In genomic region chr10:81556282-81556681, GRCm38 (mm10) we compare ENCODE assay signal across 16 mouse cellular contexts. TPM values are rescaled to one million over a fixed set of nuclear protein-coding genes. Genes with fewer than 3 reads are reported as not detected.
DNase-seq lines count a peak whose midpoint lies in the region; ATAC-seq and TF ChIP-seq lines count a peak whose summit lies in the region.
"Had no signal": no experiment of that assay in that cellular context is flagged by ENCODE, and none has a peak within 500 bp of the region (broad histone marks: within the 10 kb centered on the region; RNA-seq: fewer than 3 reads in every experiment).

No protein-coding gene starts in this region.

- intact Hi-C loops in heart, adult 2 months (cut with DNase I) = loop anchor here (5.0 kb wide), 1 partner anchor 1744 kb away; no protein-coding TSS in a partner anchor
- intact Hi-C loops in heart, postnatal 10 days (cut with DNase I) = loop anchor here (10.0 kb wide), 1 partner anchor 49 kb away; the partner anchor contains the start of genes BC025920 and Tle6

- H3K9ac ChIP-seq in heart, adult 2 months (ENCODE audit: low read depth, low read length) = no peak overlapping the region
- H3K9ac ChIP-seq in lung, embryonic 14.5 days = no peak overlapping the region
- H3K9ac ChIP-seq: heart, embryonic 13.5 days; hindbrain, embryonic 15.5 days; limb, embryonic 15.5 days had no signal

- no peak for DNase-seq in heart, adult 2 months
- no peak for DNase-seq in heart, postnatal 10 days
- no peak for DNase-seq in lung, embryonic 14.5 days
- no peak for DNase-seq in lung, postnatal 4 days
- DNase-seq in G1E (ENCODE audit: low spot score) = no peak
- no peak for DNase-seq in retina, postnatal 1 day
- no peak for DNase-seq in thymus, postnatal 10 days (ENCODE audit: low spot score in 2 of 2)
- DNase-seq: kidney, postnatal 36 days; spleen, adult 18-20 months; thymus, postnatal 25 days had no signal

- no peaks in the 10 kb centered on the region for H3K9me3 ChIP-seq in lung, embryonic 14.5 days (ENCODE audit: low read depth, low read length)
- H3K9me3 ChIP-seq in G1E (replicated peaks) = peaks cover 7% of the 10 kb centered on the region; the same call in 1 of the 2 replicates
- H3K9me3 ChIP-seq: heart, embryonic 13.5 days; hindbrain, embryonic 15.5 days; limb, embryonic 15.5 days had no signal

- H3K4me1 ChIP-seq in heart, adult 2 months (ENCODE audit: control insufficient read depth, insufficient read depth, low read length) = peaks cover 4% of the 10 kb centered on the region
- H3K4me1 ChIP-seq in lung, embryonic 14.5 days (ENCODE audit: insufficient read depth) = peaks cover 8% of the 10 kb centered on the region; the same call in 1 of the 2 replicates
- peaks cover 33% of the 10 kb centered on the region for H3K4me1 ChIP-seq in G1E (ENCODE audit: insufficient read depth, low read depth, low read length)
- H3K4me1 ChIP-seq in olfactory bulb, adult 2 months (ENCODE audit: control insufficient read depth, insufficient read depth, low read length) = peaks cover 13% of the 10 kb centered on the region

- no peak overlapping the region for H3K4me3 ChIP-seq in heart, adult 2 months
- no peak overlapping the region for H3K4me3 ChIP-seq in lung, embryonic 14.5 days (ENCODE audit: low read depth, low read length)
- no peak overlapping the region for H3K4me3 ChIP-seq in G1E (ENCODE audit: low read depth, low read length)
- no peak overlapping the region for H3K4me3 ChIP-seq in olfactory bulb, adult 2 months (ENCODE audit: insufficient read depth, low read depth, low read length)
- H3K4me3 ChIP-seq: erythroblast, embryonic 14.5 days; heart, embryonic 13.5 days; hindbrain, embryonic 15.5 days; limb, embryonic 15.5 days; megakaryocyte, embryonic 14.5 days had no signal

- TF ChIP-seq EP300 in heart, adult 2 months (IDR thresholded peaks at IDR 0.05; ENCODE audit: insufficient read depth, low read depth, low read length) = no peak

- no peaks in the 10 kb centered on the region for H3K36me3 ChIP-seq in heart, adult 2 months (ENCODE audit: control insufficient read depth, insufficient read depth, low read length)
- peaks cover 2% of the 10 kb centered on the region; the same call in 1 of the 2 replicates for H3K36me3 ChIP-seq in lung, embryonic 14.5 days (ENCODE audit: insufficient read depth)
- peaks cover 4% of the 10 kb centered on the region for H3K36me3 ChIP-seq in G1E (replicated peaks)
- H3K36me3 ChIP-seq: hindbrain, embryonic 15.5 days had no signal

- H3K79me2 ChIP-seq in heart, adult 2 months (replicated peaks; ENCODE audit: control insufficient read depth, insufficient read depth, low read length) = peaks cover 5% of the 10 kb centered on the region; the same call in 1 of the 2 replicates

- WGBS in heart, adult 2 months = 73% methylated on average over 3 of the region's 3 CpGs
- 69% methylated on average over 3 of the region's 3 CpGs for WGBS in lung, embryonic 14.5 days
- 77% methylated on average over 3 of the region's 3 CpGs for WGBS in olfactory bulb, adult 2 months

- H3K27ac ChIP-seq in heart, adult 2 months = no peak overlapping the region
- H3K27ac ChIP-seq in lung, embryonic 14.5 days (ENCODE audit: low read depth) = no peak overlapping the region
- H3K27ac ChIP-seq in olfactory bulb, adult 2 months (ENCODE audit: insufficient read depth, low read depth, low read length) = no peak overlapping the region
- H3K27ac ChIP-seq: heart, embryonic 13.5 days; hindbrain, embryonic 15.5 days; limb, embryonic 15.5 days had no signal

- H3K4me2 ChIP-seq in lung, embryonic 14.5 days = no peak overlapping the region
- H3K4me2 ChIP-seq: heart, embryonic 13.5 days; hindbrain, embryonic 15.5 days; limb, embryonic 15.5 days had no signal

- TF ChIP-seq CTCF in heart, adult 2 months (IDR thresholded peaks at IDR 0.05) = peak; percentile 62
- peak; percentile 66 for TF ChIP-seq CTCF in lung, embryonic 14.5 days (IDR thresholded peaks at IDR 0.05; ENCODE audit: low read depth)
- peak; percentile 76 for TF ChIP-seq CTCF in G1E (IDR thresholded peaks at IDR 0.05; ENCODE audit: low read depth, low read length)
- TF ChIP-seq CTCF in olfactory bulb, adult 2 months (IDR thresholded peaks at IDR 0.05; ENCODE audit: insufficient read depth, low read depth, low read length) = 0 out of 2 replicates have a peak, but pooled peaks have one; percentile 38

- no peaks in the 10 kb centered on the region for H3K27me3 ChIP-seq in heart, adult 2 months (ENCODE audit: control insufficient read depth, insufficient read depth, low read length)
- no peaks in the 10 kb centered on the region for H3K27me3 ChIP-seq in lung, embryonic 14.5 days (ENCODE audit: insufficient read depth, low read length)
- no peaks in the 10 kb centered on the region for H3K27me3 ChIP-seq in G1E (ENCODE audit: insufficient read depth, low read length)
- H3K27me3 ChIP-seq: heart, embryonic 13.5 days; hindbrain, embryonic 15.5 days; limb, embryonic 15.5 days; megakaryocyte, embryonic 14.5 days had no signal

- no peak for TF ChIP-seq POLR2A in heart, adult 2 months (IDR thresholded peaks at IDR 0.05; ENCODE audit: insufficient read depth, low read depth, low read length)
- TF ChIP-seq POLR2A in olfactory bulb, adult 2 months (IDR thresholded peaks at IDR 0.05; ENCODE audit: insufficient read depth, low read depth, low read length) = no peak

- ATAC-seq in lung, embryonic 14.5 days (ENCODE audit: insufficient read depth) = no peak
- ATAC-seq in G1E (ENCODE audit: extremely low read depth, insufficient number of reproducible peaks, low FRiP score, poor library complexity, severe bottlenecking) = no peak

RNA-seq across cellular contexts. Expression of gene Aes, which starts 3.0 kb away (rescaled TPM):
- total RNA-seq in heart, adult 2 months (2021) = 1,000 to 10,000 TPM in 1 of 2 experiments, 100 to 1,000 TPM in 1; 982 to 1,113 TPM
- 2,586 and 3,063 TPM in 2 replicates for polyA plus RNA-seq in heart, adult 2 months (2012; rRNA removed)
- total RNA-seq in heart, postnatal 10 days (2021) = 100 to 1,000 TPM; 867 to 890 TPM
- 360 and 404 TPM in 2 replicates for polyA plus RNA-seq in lung, embryonic 14.5 days (2014; fragmentation: Nextera tagmentation; extraction: Ambion mirVana)
- 396 and 400 TPM in 2 replicates for total RNA-seq in G1E (2014; fragmentation: Nextera tagmentation)
- 182 and 238 TPM in 2 replicates for total RNA-seq in G1E (2017)
- 1,535 and 1,925 TPM in 2 replicates for polyA plus RNA-seq in G1E (2012)
- 1,500 TPM in 1 of 2 replicates, not detected in the other for polyA plus RNA-seq in olfactory bulb, adult 2 months (2012; ENCODE audit: insufficient read depth, insufficient read length, low replicate concordance, missing spikeins)

RNA-seq across cellular contexts. Expression of gene Gna11, which starts 11.3 kb away (rescaled TPM):
- 10 to 100 TPM; 46.6 to 53.5 TPM for total RNA-seq in heart, adult 2 months (2021)
- 68.0 and 81.9 TPM in 2 replicates for polyA plus RNA-seq in heart, adult 2 months (2012; rRNA removed)
- total RNA-seq in heart, postnatal 10 days (2021) = 10 to 100 TPM; 59.2 to 60.6 TPM
- polyA plus RNA-seq in lung, embryonic 14.5 days (2014; fragmentation: Nextera tagmentation; extraction: Ambion mirVana) = 81.2 and 88.2 TPM in 2 replicates
- total RNA-seq in G1E (2014; fragmentation: Nextera tagmentation) (6.4 and 6.5 TPM in 2 replicates), G1E (2017) (8.4 and 9.7 TPM in 2 replicates)
- 13.0 and 14.0 TPM in 2 replicates for polyA plus RNA-seq in G1E (2012)
- polyA plus RNA-seq in olfactory bulb, adult 2 months (2012; ENCODE audit: insufficient read depth, insufficient read length, low replicate concordance, missing spikeins) = not detected in 2 replicates

RNA-seq across cellular contexts. Expression of gene Tle2, which starts 18.1 kb away (rescaled TPM):
- 1 to 10 TPM; 6.8 to 7.4 TPM for total RNA-seq in heart, adult 2 months (2021)
- 40.9 and 43.8 TPM in 2 replicates for polyA plus RNA-seq in heart, adult 2 months (2012; rRNA removed)
- total RNA-seq in heart, postnatal 10 days (2021) = 10 to 100 TPM in 1 of 2 experiments, 1 to 10 TPM in 1; 8.1 to 11.2 TPM
- 27.5 and 32.5 TPM in 2 replicates for polyA plus RNA-seq in lung, embryonic 14.5 days (2014; fragmentation: Nextera tagmentation; extraction: Ambion mirVana)
- total RNA-seq in G1E (2014; fragmentation: Nextera tagmentation) (0.45 and 1.8 TPM in 2 replicates), G1E (2017) (1.5 and 2.5 TPM in 2 replicates)
- 3.3 and 3.6 TPM in 2 replicates for polyA plus RNA-seq in G1E (2012)
- polyA plus RNA-seq in olfactory bulb, adult 2 months (2012; ENCODE audit: insufficient read depth, insufficient read length, low replicate concordance, missing spikeins) = not detected in 2 replicates

RNA-seq across cellular contexts. Expression of gene Gna15, which starts 32.3 kb away (rescaled TPM):
- 1 to 10 TPM; 1.1 to 1.5 TPM for total RNA-seq in heart, adult 2 months (2021)
- 1.1 and 1.2 TPM in 2 replicates for polyA plus RNA-seq in heart, adult 2 months (2012; rRNA removed)
- under 1 TPM; 0.60 to 0.74 TPM for total RNA-seq in heart, postnatal 10 days (2021)
- 1.1 and 1.7 TPM in 2 replicates for polyA plus RNA-seq in lung, embryonic 14.5 days (2014; fragmentation: Nextera tagmentation; extraction: Ambion mirVana)
- total RNA-seq in G1E (2014; fragmentation: Nextera tagmentation) = 20.9 and 22.5 TPM in 2 replicates
- 20.1 and 21.5 TPM in 2 replicates for total RNA-seq in G1E (2017)
- 16.5 TPM in 2 replicates for polyA plus RNA-seq in G1E (2012)
- polyA plus RNA-seq in olfactory bulb, adult 2 months (2012; ENCODE audit: insufficient read depth, insufficient read length, low replicate concordance, missing spikeins) = not detected in 2 replicates

RNA-seq across cellular contexts. Expression of gene Tle6, which starts 44.6 kb away (rescaled TPM):
- total RNA-seq in heart, adult 2 months (2021) = 1 to 10 TPM; 5.1 to 7.7 TPM
- polyA plus RNA-seq in heart, adult 2 months (2012; rRNA removed) = 19.0 and 20.1 TPM in 2 replicates
- 10 to 100 TPM; 10.2 to 11.1 TPM for total RNA-seq in heart, postnatal 10 days (2021)
- 24.1 and 25.2 TPM in 2 replicates for polyA plus RNA-seq in lung, embryonic 14.5 days (2014; fragmentation: Nextera tagmentation; extraction: Ambion mirVana)
- total RNA-seq in G1E (2014; fragmentation: Nextera tagmentation) (42.7 and 44.3 TPM in 2 replicates), G1E (2017) (17.5 and 21.5 TPM in 2 replicates)
- polyA plus RNA-seq in G1E (2012) = 28.8 and 49.5 TPM in 2 replicates
- not detected in 2 replicates for polyA plus RNA-seq in olfactory bulb, adult 2 months (2012; ENCODE audit: insufficient read depth, insufficient read length, low replicate concordance, missing spikeins)
